Mouse (Mus musculus) kidney, embryonic 16.5 days (tissue): ENCODE measurements around the gene Grin1. TPM values are rescaled to one million over a fixed set of nuclear protein-coding genes. Genes with fewer than 3 reads are reported as not detected.

Experiments
- ATAC-seq: fragments of 200-750 bp; cut with Nextera tagmentation; 2 replicates; pipeline ENCODE4 v1.8.0; 2017; ENCODE audit warnings: moderate TSS enrichment; ENCODE audit not compliant: low FRiP score, low TSS enrichment
- H3K27ac ChIP-seq: fragments of 300-500 bp; sonication (generic); 2 replicates; pipeline ENCODE4 v1.5.1; 2014; ENCODE audit warnings: low read length
- H3K27me3 ChIP-seq: fragments of 300-500 bp; sonication (generic); 2 replicates; pipeline ENCODE4 v1.6.1; 2014; ENCODE audit warnings: low read length, control low read depth, mixed read lengths; ENCODE audit not compliant: insufficient read depth
- H3K36me3 ChIP-seq: fragments of 300-500 bp; sonication (generic); 2 replicates; pipeline ENCODE4 v1.6.1; 2014; ENCODE audit warnings: low read length, control low read depth, mixed read lengths; ENCODE audit not compliant: insufficient read depth
- H3K4me1 ChIP-seq: fragments of 300-500 bp; sonication (generic); 2 replicates; pipeline ENCODE4 v1.6.1; 2014; ENCODE audit warnings: low read length, control low read depth, mixed read lengths; ENCODE audit not compliant: insufficient read depth
- H3K4me2 ChIP-seq: fragments of 300-500 bp; sonication (generic); replicated peaks from 2 replicates; pipeline ENCODE4 v1.6.1; 2014; ENCODE audit warnings: low read depth, low read length
- H3K4me3 ChIP-seq: fragments of 300-500 bp; sonication (generic); 2 replicates; pipeline ENCODE4 v1.5.1; 2014; ENCODE audit warnings: mild to moderate bottlenecking, low read length
- H3K9ac ChIP-seq: fragments of 300-500 bp; sonication (generic); replicated peaks from 2 replicates; pipeline ENCODE4 v1.6.1; 2014; ENCODE audit warnings: low read length
- H3K9me3 ChIP-seq: fragments of 300-500 bp; sonication (generic); 2 replicates; pipeline ENCODE4 v1.6.1; 2016; ENCODE audit warnings: low read length, control low read depth
- WGBS: fragments of 180-500 bp; shearing (Covaris S2); extraction: QIAGEN DNeasy Blood & Tissue Kit; methylation state at CpG from one replicate; pipeline ENCODE4 v1.1.7; 2014; 5-methylcytosine and 5-hydroxymethylcytosine counted together
- polyA plus RNA-seq: library from polyadenylated mRNA; unstranded; fragments of >200 nt; fragmentation: Nextera tagmentation; extraction: Ambion mirVana; gene quantifications from 2 replicates; pipeline ENCODE4 v1.2.1, GENCODE M21; 2015

The Grin1 gene
- polyA plus RNA-seq, 1 experiment from 2014 or later, result 0.22 TPM

DNA sequence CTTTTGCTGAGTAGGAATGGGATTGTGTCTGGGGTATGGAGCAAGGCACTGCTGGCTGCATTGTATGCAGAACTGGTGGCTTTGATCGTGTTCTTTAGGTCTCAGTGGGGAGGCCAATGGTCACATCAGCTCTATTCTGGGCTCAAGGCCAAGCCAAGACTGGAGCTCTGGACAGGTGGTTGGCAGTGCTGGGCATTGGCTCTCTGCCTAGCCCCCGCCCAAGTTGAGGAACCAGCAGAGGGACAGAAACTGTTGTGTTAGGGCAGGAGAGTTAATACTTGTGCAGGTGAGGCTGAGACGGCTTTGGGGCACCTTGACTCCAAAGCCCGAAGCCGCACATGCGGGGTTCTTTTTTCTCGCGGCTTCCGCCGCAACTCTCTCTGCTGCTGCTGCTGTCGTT is 29.3 kb downstream of the Grin1 start, which contains the start of gene Lrrc26:
Gene Lrrc26, plus strand, starts transcription at position 265 of the 400 bp plus-strand sequence.
- Histone ChIP-seq H3K9ac (no peak within 1 kb of the TSS), H3K4me3 (peak within 1 kb of the TSS; percentile 16), H3K36me3 (peaks cover 13% of the 10 kb centered on the region), H3K4me1 (peaks cover 24% of the 10 kb centered on the region), H3K9me3 (no peaks in the 10 kb centered on the region), H3K27ac (no peak within 1 kb of the TSS), H3K4me2 (peak within 1 kb of the TSS; percentile 37), H3K27me3 (peaks cover 55% of the 10 kb centered on the region)
- 9% methylated on average over 11 of the region's 11 CpGs for WGBS
- no peak for ATAC-seq

DNA sequence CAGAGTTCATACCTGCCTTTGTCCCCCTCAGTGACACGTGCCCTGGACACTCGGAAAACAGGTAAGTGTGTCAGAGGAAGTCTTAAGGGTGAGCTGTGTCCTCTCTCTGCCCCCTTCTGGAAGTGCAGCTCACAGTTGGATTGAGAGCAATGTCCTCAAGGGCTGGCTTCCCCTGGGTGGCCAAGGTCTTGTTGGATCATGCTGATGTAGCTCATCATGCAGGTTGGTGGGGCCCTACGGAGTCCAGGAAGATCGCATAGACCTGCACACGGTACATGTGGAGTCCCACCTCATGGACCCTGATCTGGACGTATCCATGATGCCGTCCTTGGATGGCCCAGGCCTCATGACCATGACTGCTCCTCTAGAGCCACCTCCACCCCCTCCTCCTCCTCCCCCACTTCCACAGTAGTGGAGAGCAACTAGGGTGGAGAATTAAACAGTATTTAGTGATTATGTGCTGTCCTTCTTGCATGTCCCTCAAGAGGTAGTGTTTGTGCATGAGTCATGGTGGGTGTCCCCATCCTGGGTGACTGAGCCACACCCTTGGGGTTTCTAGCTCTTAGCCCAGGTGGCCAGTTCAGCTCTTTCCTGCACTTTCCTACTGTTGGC is 30.1 kb downstream of the Grin1 start:
- Histone ChIP-seq H3K4me2 (no peak overlapping the region), H3K9ac (no peak overlapping the region), H3K4me3 (no peak overlapping the region), H3K36me3 (peaks cover 21% of the 10 kb centered on the region), H3K27ac (no peak overlapping the region), H3K9me3 (no peaks in the 10 kb centered on the region), H3K4me1 (peaks cover 24% of the 10 kb centered on the region), H3K27me3 (peaks cover 55% of the 10 kb centered on the region)
- WGBS, result 84% methylated on average over 7 of the region's 7 CpGs
- ATAC-seq, result no peak

DNA sequence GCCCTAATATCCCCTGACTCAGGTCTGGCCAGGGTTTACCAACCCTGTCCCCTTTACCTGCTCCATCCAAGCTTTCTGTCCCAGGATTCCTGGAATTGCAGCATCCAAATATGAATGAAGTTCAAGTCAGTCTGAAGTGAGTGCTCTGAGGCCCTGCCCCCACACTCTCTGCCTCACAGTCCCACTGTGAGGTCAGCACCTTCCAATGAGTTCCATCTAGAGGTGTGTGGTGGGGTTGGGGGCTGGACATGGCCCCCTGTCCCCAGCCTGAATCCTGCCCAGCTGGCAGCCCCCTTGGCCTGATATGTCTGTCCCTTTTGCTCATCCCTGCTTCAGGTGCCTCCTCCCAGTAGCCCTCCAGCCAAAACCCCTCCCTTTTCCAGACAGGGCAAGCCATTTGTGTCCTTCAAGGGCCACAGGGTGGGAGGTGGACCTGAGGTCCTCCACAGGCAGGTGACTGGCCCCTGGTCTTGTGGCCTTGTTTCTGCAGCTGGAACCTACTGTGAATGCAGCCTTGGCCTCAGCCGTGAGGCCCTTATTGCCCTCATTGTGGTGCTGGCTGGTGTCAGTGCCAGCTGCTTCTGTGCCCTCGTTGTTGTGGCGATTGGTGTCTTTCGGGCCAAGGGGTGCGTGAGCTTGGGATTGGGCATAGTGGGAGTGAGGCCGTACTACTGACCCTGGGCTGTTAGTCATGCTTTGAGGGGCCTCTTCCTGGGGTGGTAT is 30.9 kb downstream of the Grin1 start, which contains the start of gene Tmem210:
Gene Tmem210, plus strand, starts transcription at position 219 of the 723 bp plus-strand sequence.
- no peak for ATAC-seq
- H3K4me2 ChIP-seq, result no peak within 1 kb of the TSS
- H3K36me3 ChIP-seq, result peaks cover 25% of the 10 kb centered on the region
- no peak within 1 kb of the TSS for H3K9ac ChIP-seq
- peaks cover 24% of the 10 kb centered on the region for H3K4me1 ChIP-seq
- WGBS, result 84% methylated on average over 6 of the region's 6 CpGs
- H3K9me3 ChIP-seq, result no peaks in the 10 kb centered on the region
- H3K27ac ChIP-seq, result peak within 1 kb of the TSS; percentile 63; the same call in 1 of the 2 replicates
- H3K27me3 ChIP-seq, result peaks cover 53% of the 10 kb centered on the region
- no peak within 1 kb of the TSS for H3K4me3 ChIP-seq

DNA sequence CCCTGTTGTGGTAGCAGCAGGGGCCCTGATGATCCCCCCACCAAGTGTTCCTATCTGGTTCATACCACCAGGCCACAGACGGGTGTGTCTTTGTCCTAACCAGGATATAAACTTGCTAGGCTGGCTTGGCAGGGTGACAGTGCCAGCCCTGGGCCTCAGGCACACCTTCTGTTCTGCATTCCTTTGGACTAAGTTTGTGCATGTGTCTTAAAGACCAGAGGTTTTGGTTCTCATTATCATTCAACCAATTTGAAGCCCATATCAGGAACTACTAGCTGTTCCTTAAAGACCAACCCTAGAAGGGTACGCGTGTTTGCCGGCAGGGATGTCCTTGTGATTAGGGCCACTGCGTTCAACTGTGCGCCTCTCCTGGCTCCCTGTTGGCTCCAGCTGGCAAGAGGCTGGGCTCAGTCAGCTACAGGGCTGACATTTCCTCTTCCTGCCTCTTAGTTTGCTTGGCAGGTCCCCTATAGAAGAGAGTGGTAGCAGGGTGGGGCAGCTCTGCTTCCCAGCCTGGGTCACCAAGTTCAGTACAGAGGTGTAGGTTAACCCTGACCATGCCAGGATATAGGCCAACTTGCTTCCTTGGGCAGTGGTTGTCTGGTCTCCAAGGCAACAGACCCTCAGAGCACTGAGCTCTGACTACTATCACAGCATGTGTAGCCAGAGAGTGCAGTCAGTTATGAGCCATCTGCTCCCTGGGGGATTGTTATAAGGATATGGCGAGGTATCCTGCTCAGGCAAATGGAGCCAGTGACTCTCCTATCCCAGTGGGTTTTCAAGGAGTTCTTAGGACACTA is 31.9 kb downstream of the Grin1 start:
- peak overlapping the region; percentile 63; the same call in 1 of the 2 replicates for H3K27ac ChIP-seq
- H3K36me3 ChIP-seq, result peaks cover 36% of the 10 kb centered on the region
- no peak overlapping the region for H3K4me3 ChIP-seq
- 45% methylated on average over 7 of the region's 7 CpGs for WGBS
- no peak overlapping the region for H3K9ac ChIP-seq
- H3K4me1 ChIP-seq, result peaks cover 17% of the 10 kb centered on the region
- H3K9me3 ChIP-seq, result no peaks in the 10 kb centered on the region
- peak; percentile 24; the same call in 1 of the 2 replicates for ATAC-seq
- H3K4me2 ChIP-seq, result no peak overlapping the region
- peaks cover 42% of the 10 kb centered on the region for H3K27me3 ChIP-seq

DNA sequence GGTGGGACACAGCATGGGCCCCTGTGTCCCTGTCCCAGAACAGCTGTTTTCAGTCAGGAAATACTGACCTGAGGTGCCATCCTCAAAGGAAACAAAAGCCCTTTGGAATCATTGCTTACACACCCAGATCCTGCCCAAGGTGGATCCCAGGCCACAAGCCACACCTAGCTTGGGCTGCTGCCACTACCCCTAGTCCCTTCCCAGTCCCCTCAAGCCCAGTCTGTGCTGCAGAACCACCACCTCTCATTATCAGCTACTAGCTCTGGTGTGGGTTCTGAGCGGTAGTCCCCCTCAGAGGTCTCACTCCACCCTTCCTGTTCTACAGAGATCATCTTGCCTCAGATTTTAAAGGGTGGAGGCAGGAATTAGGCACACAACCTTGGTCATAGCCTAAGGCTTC is 32.7 kb downstream of the Grin1 start:
- Histone ChIP-seq H3K4me3 (no peak overlapping the region), H3K4me1 (peaks cover 12% of the 10 kb centered on the region; the same call in 1 of the 2 replicates), H3K27me3 (peaks cover 35% of the 10 kb centered on the region), H3K9me3 (no peaks in the 10 kb centered on the region), H3K4me2 (no peak overlapping the region), H3K27ac (peak overlapping the region; percentile 35; the same call in 1 of the 2 replicates), H3K36me3 (peaks cover 40% of the 10 kb centered on the region), H3K9ac (no peak overlapping the region)
- no peak for ATAC-seq
- WGBS, result 74% methylated on average over 1 of the region's 1 CpGs

DNA sequence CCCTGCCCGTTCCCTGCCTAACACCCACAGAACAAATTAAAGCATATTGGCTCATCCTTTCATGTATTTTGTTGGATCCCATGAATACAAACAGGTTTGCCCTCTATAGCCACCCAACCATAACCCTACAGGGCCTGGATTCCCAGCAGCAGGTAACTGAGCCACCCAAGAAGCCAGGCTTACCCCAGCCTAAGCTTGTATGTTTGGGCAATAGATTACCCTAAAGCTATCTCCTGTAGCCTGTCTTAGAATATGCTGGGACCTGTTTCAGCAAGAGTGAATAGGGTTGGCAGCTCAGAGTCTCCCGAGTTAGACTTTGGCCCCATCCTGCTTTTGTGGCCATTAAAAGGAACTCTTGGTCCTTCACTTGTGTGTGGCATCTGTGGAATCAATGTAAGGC is 33.4 kb downstream of the Grin1 start:
- Histone ChIP-seq H3K4me3 (no peak overlapping the region), H3K27ac (no peak overlapping the region), H3K9me3 (no peaks in the 10 kb centered on the region), H3K36me3 (peaks cover 46% of the 10 kb centered on the region), H3K4me2 (no peak overlapping the region), H3K4me1 (peaks cover 5% of the 10 kb centered on the region; the same call in 1 of the 2 replicates), H3K9ac (no peak overlapping the region), H3K27me3 (peaks cover 27% of the 10 kb centered on the region)
- no peak for ATAC-seq
- 91% methylated on average over 2 of the region's 2 CpGs for WGBS

DNA sequence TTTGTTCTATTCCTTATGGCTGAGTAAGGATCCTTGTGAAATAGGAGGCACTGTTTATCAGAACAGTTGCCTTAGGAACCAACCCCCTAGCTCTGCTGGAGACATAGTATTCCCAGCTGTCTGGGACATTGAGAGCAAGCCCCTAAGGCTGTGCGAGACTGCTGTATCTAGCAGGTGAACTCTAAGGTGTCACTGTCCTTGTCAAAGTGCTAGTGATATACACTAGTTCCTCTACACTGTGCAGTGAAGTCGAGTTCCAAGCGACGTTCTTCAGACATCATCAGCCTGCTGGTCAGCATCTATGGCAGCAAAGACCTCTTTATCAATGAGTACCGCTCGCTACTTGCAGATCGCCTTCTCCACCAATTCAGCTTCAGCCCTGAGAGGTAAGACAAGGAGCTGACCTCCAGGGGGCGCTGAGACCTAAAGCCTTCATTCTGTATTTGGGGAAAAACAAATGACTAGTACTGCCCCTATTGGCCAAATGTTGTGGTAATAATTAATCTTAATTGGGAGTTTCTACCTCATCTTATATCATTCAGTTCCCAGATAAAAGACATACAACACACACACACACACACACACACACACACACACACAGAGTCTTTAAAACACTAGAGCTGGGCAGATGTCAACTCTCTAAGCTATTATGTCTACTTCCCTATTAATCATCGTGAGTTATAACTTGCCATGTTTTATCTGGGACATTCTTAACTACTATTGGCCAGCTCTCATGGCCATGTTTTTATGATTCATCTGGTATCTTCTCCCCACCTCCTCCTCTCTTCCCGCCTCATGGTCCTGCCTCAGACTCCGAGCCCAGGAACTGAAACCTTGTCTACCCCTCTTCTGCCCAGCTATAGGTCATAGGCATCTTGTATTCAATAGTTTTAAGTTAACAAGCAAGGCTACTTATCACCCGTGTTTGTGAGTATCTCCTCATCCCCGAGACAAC is 39.8 kb downstream of the Grin1 start:
- H3K4me2 ChIP-seq, result no peak overlapping the region
- no peak overlapping the region for H3K9ac ChIP-seq
- no peak overlapping the region for H3K4me3 ChIP-seq
- peaks cover 89% of the 10 kb centered on the region for H3K36me3 ChIP-seq
- peaks cover 1% of the 10 kb centered on the region; the same call in 1 of the 2 replicates for H3K4me1 ChIP-seq
- no peaks in the 10 kb centered on the region for H3K9me3 ChIP-seq
- ATAC-seq, result peak; percentile 60; the same call in 1 of the 2 replicates
- H3K27ac ChIP-seq, result no peak overlapping the region
- WGBS, result 68% methylated on average over 13 of the region's 13 CpGs
- H3K27me3 ChIP-seq, result no peaks in the 10 kb centered on the region

DNA sequence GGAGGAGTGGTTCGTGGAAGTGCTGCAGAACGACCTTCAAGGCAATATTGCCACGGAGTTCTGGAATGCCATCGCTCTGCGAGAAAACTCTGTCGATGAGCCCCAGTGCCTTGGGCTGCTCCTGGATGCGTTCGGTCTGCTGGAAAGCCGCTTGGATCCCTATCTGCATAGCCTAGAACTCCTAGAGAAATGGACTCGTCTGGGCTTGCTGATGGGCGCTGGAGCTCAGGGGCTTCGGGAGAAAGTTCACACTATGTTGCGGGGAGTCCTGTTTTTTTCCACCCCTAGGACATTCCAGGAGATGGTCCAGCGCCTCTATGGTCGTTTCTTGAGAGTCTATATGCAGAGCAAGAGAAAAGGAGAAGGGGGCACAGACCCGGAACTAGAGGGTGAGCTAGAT is 46.0 kb downstream of the Grin1 start:
- H3K27ac ChIP-seq, result no peak overlapping the region; the same call in 1 of the 2 replicates
- no peak for ATAC-seq
- peak overlapping the region; percentile 97 for H3K4me2 ChIP-seq
- H3K4me3 ChIP-seq, result peak overlapping the region; percentile 78
- H3K4me1 ChIP-seq, result peaks cover 23% of the 10 kb centered on the region
- 32% methylated on average over 16 of the region's 16 CpGs for WGBS
- H3K9ac ChIP-seq, result peak overlapping the region; percentile 92
- peaks cover 65% of the 10 kb centered on the region for H3K36me3 ChIP-seq
- no peaks in the 10 kb centered on the region for H3K27me3 ChIP-seq
- no peaks in the 10 kb centered on the region for H3K9me3 ChIP-seq

DNA sequence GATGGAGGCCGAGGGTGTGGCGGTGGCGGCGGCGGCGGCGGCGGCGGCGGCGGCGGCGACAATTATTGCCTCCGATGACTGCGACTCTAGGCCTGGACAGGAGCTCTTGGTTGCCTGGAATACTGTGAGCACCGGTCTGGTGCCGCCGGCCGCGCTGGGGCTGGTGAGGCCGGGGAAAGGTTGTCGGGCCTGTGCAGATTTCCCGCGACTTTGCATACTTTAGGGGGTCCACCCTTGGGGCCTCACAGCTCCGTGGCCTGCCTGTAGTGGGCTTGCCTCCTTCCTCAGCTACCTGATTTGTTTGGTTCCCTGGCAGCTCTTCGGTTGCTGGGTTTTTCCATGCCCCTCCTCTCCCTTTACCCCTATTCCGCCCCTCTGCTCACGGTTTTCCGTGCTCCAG is 46.5 kb downstream of the Grin1 start:
- Histone ChIP-seq H3K27me3 (no peaks in the 10 kb centered on the region), H3K27ac (peak overlapping the region; percentile 64), H3K9ac (peak overlapping the region; percentile 92), H3K4me3 (peak overlapping the region; percentile 78), H3K4me2 (peak overlapping the region; percentile 97), H3K9me3 (no peaks in the 10 kb centered on the region), H3K4me1 (peaks cover 23% of the 10 kb centered on the region), H3K36me3 (peaks cover 60% of the 10 kb centered on the region)
- under 1% methylated on average over 29 of the region's 29 CpGs for WGBS
- ATAC-seq, result peak; percentile 79
